Mouse (Mus musculus): Measurements from ENCODE around the gene Arl1.
"Not testable (repeated sequence)": the region's sequence is repeated elsewhere in the genome, so short reads cannot be mapped to it uniquely, and the experiment has no call there.

The Arl1 gene

DNA sequence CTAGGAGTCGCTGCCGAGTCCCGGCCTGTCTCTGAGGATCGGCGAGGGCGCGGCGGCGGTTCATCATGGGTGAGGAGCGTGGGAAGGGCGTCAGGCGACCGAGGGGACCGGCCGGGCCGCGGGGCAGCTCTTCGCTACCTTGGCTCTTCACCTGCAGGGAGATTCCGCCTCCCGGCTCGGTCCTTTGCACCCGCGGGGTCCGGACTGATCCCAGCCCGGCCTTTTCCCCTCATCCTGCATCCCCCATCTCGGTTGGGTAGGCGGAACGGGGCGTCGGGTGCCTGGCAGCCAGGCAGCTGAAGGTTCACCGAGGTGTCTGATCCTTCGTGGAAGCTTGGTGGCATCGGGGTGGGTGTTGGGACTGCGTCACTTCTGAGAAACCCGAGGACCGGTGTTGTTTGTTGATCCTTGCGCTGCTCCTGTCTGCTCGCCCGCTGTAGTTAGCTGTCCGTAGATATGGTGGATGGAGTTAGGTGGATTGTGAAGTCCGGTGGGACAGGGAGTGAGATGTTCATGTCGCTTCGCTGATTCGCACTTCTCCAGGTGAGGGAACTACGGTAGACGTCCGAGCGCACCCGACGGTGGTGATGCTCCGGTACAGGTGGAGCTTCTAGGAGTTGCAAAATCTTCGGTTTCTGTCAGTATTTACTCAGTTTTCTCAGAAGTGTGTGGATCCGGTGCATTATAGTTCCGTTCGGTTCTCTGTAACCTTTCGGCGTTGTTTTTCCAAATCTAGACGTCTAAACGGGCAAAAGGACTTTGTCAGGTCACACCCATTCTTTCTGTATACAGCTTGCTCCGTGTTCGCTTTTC is 1.0 kb downstream of the Arl1 start:
- Histone ChIP-seq H3K27me3 (ENCODE audit: control insufficient read depth, insufficient read depth, low read length, poor library complexity, severe bottlenecking) (no peaks in the 10 kb centered on the region), H3K36me3 (ENCODE audit: control insufficient read depth, insufficient read depth, low read length, poor library complexity, severe bottlenecking) (no peaks in the 10 kb centered on the region; the same call in 1 of the 2 replicates)
- DNase-seq (ENCODE audit: low read depth, low spot score): no peak

DNA sequence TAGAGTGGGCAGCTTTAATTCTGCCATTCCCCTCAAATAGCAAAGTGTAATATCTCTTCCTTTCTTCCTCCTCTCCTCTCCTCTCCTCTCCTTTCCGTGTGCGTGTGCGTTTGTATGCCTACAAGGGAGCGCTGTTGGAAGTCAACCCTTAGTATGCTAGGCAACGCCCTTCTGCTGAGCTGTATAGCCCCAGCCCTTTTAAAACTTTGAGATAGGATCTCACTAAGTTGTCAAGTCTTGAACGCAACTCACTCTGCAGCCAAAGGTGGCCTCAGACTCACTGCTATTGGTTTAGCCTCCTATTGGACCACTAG is 1.6 kb downstream of the Arl1 start:
- DNase-seq (ENCODE audit: low read depth, low spot score): peak; percentile 6
- H3K27me3 ChIP-seq (ENCODE audit: control insufficient read depth, insufficient read depth, low read length, poor library complexity, severe bottlenecking): no peaks in the 10 kb centered on the region
- H3K36me3 ChIP-seq (ENCODE audit: control insufficient read depth, insufficient read depth, low read length, poor library complexity, severe bottlenecking): peaks cover 3% of the 10 kb centered on the region; the same call in 1 of the 2 replicates

DNA sequence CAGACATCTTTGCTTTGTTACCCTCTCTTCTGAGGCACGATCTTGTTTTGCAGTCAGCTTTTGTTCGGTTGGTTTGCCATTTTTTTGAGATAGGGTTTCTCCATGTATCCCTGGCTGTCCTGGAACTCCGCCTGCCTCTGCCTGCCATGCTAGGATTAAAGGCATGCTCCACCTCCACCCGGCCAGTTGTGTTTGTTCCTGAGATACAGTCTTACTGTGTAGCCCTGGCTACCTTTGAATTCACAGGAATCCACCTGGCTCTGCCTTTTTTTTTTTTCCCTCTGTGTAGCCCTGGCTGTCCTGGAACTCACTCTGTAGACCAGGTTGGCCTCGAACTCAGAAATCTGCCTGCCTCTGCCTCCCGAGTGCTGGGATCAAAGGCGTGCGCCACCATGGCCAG is 8.4 kb downstream of the Arl1 start:
- not testable (repeated sequence) for DNase-seq (ENCODE audit: low read depth, low spot score); H3K36me3 ChIP-seq (ENCODE audit: control insufficient read depth, insufficient read depth, low read length, poor library complexity, severe bottlenecking); H3K27me3 ChIP-seq (ENCODE audit: control insufficient read depth, insufficient read depth, low read length, poor library complexity, severe bottlenecking)

DNA sequence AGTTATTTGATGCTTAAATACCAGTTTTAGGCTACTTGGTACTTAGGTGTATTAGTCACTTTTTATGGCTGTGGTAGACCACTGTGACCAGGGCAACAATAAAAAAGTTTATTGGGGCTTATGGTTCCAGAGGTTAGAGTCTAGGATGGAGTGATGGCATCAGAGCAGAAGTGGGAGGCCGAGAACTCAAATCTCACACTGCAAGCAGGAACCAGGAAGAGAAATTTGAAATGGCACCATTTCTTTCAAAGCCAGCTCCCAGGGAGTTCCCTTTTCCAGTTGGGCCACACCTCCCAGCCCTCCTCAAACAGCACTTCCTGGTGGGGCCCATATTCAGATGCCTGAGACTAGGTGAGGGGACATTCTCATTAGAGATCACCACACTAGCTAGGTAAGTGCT is 9.2 kb downstream of the Arl1 start:
- DNase-seq (ENCODE audit: low read depth, low spot score): no peak
- H3K36me3 ChIP-seq (ENCODE audit: control insufficient read depth, insufficient read depth, low read length, poor library complexity, severe bottlenecking): peaks cover 7% of the 10 kb centered on the region
- H3K27me3 ChIP-seq (ENCODE audit: control insufficient read depth, insufficient read depth, low read length, poor library complexity, severe bottlenecking): no peaks in the 10 kb centered on the region

DNA sequence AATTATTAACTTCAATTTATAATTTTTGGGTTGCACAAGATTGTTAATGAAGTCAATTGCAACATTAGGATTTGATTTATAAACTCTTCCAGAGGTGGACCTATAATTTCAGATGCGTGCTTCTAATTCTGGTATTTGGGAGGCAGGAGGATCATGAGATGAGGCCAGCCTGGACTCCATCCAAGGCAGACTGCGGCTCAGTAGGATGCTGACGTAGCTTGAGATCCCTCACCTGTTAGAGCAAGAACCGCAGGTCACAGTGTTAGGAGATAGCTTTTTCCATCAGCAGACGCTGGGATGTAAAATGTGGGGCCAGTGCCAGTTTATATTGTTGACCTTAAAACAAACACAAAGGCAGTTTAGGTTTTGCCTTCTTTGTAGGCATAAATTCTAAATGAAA is 10.1 kb downstream of the Arl1 start:
- Histone ChIP-seq H3K27me3 (ENCODE audit: control insufficient read depth, insufficient read depth, low read length, poor library complexity, severe bottlenecking) (no peaks in the 10 kb centered on the region), H3K36me3 (ENCODE audit: control insufficient read depth, insufficient read depth, low read length, poor library complexity, severe bottlenecking) (peaks cover 7% of the 10 kb centered on the region)
- DNase-seq (ENCODE audit: low read depth, low spot score): no peak

DNA sequence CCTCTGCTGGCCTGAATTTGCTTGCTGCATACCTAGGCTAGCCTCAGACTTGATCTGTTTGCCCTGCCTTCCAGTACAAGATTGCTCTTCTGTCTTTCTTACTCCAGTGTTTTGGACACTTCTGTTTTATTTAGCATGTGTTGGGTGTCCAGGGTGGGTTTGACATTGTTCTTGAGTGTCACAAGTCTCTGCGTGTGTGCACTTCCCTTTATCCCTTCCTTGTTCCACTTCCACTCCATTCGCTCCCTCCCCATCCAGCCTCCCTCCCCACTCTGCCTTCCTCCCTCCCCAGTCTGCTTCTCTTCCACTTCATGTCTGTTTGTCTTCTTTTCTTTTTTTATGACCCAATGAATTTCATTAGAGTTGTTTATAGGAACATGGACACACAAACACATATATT is 10.8 kb downstream of the Arl1 start:
- Histone ChIP-seq H3K27me3 (ENCODE audit: control insufficient read depth, insufficient read depth, low read length, poor library complexity, severe bottlenecking) (no peaks in the 10 kb centered on the region), H3K36me3 (ENCODE audit: control insufficient read depth, insufficient read depth, low read length, poor library complexity, severe bottlenecking) (peaks cover 7% of the 10 kb centered on the region)
- DNase-seq (ENCODE audit: low read depth, low spot score): no peak

DNA sequence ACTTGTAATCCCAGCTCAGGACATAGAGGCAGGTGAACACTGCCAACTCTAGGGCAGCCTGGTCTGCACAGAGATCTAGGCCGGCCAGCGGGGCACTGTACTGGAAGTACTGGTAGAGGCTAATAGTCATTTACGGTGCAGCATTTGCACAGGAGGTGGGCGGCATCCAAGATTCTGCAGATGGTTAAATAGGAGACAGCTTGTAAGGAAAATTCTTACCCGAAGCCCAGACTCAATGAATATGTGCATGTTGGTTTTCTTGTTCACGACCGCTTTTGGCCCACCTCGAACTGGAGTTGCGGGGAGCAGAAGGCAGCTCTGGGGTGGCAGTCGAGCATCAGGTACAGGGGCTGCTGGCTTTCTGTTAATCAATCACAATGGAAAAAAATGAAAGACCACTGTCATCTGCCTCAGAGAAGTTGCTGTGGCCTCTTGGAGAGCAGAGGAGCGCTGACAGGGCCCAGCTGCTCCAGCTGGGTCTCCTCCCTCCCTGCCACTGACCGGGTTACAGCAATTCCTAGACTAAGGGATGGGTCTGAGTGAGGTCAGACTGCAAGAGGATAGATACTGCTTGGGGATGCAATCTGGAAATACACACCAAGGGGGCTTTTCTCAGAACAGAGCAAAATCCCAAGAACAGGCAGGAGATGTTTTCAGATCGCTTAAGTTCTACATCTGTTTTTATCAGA is 31.0 kb downstream of the Arl1 start:
- Histone ChIP-seq H3K27me3 (ENCODE audit: control insufficient read depth, insufficient read depth, low read length, poor library complexity, severe bottlenecking) (no peaks in the 10 kb centered on the region), H3K36me3 (ENCODE audit: control insufficient read depth, insufficient read depth, low read length, poor library complexity, severe bottlenecking) (peaks cover 12% of the 10 kb centered on the region)
- no peak for DNase-seq (ENCODE audit: low read depth, low spot score)

DNA sequence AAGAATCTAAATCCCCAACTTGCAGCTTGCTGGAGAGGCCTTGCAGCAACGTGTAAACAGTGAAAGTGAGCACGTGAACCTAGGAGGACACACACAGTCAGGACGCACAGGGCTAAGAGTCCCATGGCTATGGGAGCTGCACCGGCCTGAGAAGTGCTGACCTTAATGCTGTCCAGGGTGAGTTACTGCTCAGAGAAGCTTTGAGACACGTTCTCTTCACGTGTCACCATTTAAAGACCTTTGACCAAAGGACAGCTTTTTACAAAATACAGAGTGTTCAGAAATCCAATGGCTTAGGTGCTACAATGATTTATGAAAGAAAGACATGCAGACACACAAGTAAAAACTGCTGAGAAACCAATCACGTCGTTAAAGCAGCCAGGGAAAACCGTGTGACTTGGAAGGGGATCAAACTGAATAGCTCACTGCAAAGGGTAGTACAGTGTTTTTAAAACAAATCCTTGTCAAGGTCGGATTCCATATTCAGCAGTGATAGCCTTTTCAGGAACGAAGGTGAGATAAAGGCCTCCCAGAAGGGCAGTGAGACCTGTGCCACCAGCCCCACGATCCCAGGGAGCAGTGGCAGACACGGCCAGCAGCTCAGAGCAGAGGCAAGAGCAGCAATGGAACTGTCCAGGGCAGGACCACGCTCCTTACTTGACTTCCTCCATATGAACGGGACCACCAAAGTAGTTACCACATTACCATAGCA is 34.9 kb downstream of the Arl1 start:
- DNase-seq (ENCODE audit: low read depth, low spot score): no peak
- peaks cover 10% of the 10 kb centered on the region for H3K36me3 ChIP-seq (ENCODE audit: control insufficient read depth, insufficient read depth, low read length, poor library complexity, severe bottlenecking)

DNA sequence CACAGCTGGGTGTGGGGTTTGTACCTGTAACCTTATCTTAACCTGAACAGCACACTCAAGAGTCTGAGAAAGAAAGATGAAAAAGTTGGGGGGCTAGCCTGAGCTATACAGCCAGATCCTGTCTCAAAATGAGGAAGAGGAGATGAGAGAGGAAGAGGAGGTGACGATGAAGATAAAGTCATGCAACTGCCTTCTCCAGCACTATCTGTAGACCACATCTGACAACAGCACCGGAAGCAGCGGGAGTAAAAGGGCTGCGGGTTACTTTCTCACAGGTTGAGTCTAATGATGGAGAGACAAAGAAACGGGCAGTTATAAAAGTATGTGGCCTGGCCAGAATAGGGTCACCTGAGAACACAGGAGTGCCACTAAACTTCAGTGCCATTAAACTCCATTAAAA is 38.3 kb downstream of the Arl1 start:
- no peak for DNase-seq (ENCODE audit: low read depth, low spot score)

More for the DNA sequence above, 34.9 kb downstream of the Arl1 start:
- H3K27me3 ChIP-seq (ENCODE audit: control insufficient read depth, insufficient read depth, low read length, poor library complexity, severe bottlenecking): no peaks in the 10 kb centered on the region

DNA sequence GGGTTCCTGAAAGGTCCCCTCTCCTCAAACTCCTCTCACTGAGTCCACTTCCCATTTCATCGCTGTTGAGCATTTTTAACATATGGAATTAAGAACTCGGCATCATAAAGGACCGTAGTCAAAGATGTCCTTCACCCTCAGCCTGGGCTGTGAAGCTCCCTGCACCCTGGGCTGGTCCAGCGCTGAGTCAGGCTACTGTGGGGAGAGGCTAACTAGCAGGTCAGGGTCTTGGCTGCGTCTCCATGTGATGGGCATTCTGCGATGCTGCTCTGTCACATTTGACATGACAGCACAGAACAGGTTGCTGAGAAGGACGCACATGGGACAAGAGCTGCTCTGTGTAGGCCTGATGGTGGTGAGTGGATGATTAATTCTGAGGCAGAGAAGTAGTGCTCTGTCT is 39.0 kb downstream of the Arl1 start:
- no peak for DNase-seq (ENCODE audit: low read depth, low spot score)
- Histone ChIP-seq H3K36me3 (ENCODE audit: control insufficient read depth, insufficient read depth, low read length, poor library complexity, severe bottlenecking) (peaks cover 13% of the 10 kb centered on the region), H3K27me3 (ENCODE audit: control insufficient read depth, insufficient read depth, low read length, poor library complexity, severe bottlenecking) (no peaks in the 10 kb centered on the region)

More for the DNA sequence above, 38.3 kb downstream of the Arl1 start:
- Histone ChIP-seq H3K27me3 (ENCODE audit: control insufficient read depth, insufficient read depth, low read length, poor library complexity, severe bottlenecking) (no peaks in the 10 kb centered on the region), H3K36me3 (ENCODE audit: control insufficient read depth, insufficient read depth, low read length, poor library complexity, severe bottlenecking) (peaks cover 13% of the 10 kb centered on the region)

DNA sequence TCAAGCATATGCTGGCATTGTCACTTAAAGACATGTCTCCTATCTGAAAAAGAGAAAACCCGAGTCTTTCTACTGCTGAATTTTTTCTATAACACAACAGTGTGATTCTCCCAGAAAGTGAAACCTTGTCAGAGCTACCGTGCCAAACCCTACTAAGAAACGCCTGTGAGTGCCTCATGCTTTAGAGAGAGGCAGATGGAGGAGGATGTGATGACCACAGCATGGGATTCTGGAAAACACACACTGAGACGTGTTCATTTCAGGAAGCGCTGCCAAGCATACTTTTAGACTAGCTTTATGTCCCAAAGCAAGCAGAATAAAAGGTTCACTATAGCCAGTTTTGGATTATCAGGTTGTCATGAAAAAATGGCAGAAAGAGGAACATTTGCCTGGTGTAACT is 42.3 kb downstream of the Arl1 start:
- DNase-seq (ENCODE audit: low read depth, low spot score); H3K27me3 ChIP-seq (ENCODE audit: control insufficient read depth, insufficient read depth, low read length, poor library complexity, severe bottlenecking): not testable (repeated sequence)
- H3K36me3 ChIP-seq (ENCODE audit: control insufficient read depth, insufficient read depth, low read length, poor library complexity, severe bottlenecking): peaks cover 16% of the 10 kb centered on the region

DNA sequence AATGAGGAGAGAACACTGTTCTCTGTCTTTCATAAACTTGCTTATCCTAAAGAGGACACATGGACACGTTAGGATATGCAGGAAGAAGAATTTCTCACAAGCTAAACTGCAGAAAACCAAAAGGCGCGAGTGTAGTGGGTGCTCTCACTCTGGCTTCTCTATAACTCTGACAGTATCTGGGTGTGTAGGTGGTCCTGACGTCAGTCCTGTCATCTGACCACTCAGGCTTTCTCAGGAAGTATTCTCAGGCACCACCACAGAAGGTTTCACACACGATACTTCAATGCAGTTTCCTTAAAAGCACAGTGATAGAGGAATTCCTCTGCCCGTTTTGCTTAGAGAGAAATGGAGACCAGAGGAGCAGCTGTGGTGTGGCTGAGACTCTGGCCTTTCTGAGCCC is 45.5 kb downstream of the Arl1 start:
- no peaks in the 10 kb centered on the region for H3K27me3 ChIP-seq (ENCODE audit: control insufficient read depth, insufficient read depth, low read length, poor library complexity, severe bottlenecking)
- H3K36me3 ChIP-seq (ENCODE audit: control insufficient read depth, insufficient read depth, low read length, poor library complexity, severe bottlenecking): peaks cover 14% of the 10 kb centered on the region
- DNase-seq (ENCODE audit: low read depth, low spot score): no peak

DNA sequence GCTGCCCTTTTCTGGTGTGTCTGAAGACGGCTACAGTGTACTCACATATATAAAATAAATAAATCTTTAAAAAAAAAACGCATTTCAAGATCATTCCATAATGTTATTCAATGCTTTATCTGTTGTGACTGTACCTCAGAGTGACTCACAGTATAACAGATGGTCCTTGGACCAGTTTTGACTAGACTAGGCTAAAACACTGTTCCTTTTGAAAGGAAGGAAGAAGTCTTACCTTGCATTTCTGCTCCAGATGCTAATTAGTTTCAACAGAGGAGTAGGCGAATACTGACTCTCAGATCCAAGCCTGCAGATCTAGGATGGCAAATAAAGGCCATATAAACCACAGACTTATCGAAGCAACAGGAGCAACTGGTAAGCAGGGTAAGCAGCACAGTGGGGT is 50.1 kb downstream of the Arl1 start:
- no peak for DNase-seq (ENCODE audit: low read depth, low spot score)
- no peaks in the 10 kb centered on the region for H3K27me3 ChIP-seq (ENCODE audit: control insufficient read depth, insufficient read depth, low read length, poor library complexity, severe bottlenecking)

DNA sequence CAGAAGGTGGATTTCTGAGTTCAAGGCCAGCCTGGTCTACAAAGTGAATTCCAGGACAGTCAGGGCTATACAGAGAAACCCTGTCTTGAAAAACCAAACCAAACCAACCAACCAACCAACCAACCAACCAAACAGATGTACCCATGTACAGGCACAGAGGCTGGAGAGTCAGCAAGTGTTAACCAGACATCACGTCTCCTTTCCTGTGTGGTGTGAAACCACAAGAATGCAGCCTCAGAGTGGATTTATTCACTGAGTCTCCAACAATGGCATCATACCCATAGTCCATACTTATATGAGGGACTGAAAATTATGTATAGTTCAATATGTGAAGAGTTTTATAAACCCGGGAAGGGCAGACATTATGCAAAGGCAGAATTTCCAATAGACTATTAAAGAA is 52.5 kb downstream of the Arl1 start:
- not testable (repeated sequence) for DNase-seq (ENCODE audit: low read depth, low spot score); H3K27me3 ChIP-seq (ENCODE audit: control insufficient read depth, insufficient read depth, low read length, poor library complexity, severe bottlenecking)
- peaks cover 13% of the 10 kb centered on the region; the same call in 1 of the 2 replicates for H3K36me3 ChIP-seq (ENCODE audit: control insufficient read depth, insufficient read depth, low read length, poor library complexity, severe bottlenecking)

More for the DNA sequence above, 50.1 kb downstream of the Arl1 start:
- H3K36me3 ChIP-seq (ENCODE audit: control insufficient read depth, insufficient read depth, low read length, poor library complexity, severe bottlenecking): peaks cover 18% of the 10 kb centered on the region; the same call in 1 of the 2 replicates

DNA sequence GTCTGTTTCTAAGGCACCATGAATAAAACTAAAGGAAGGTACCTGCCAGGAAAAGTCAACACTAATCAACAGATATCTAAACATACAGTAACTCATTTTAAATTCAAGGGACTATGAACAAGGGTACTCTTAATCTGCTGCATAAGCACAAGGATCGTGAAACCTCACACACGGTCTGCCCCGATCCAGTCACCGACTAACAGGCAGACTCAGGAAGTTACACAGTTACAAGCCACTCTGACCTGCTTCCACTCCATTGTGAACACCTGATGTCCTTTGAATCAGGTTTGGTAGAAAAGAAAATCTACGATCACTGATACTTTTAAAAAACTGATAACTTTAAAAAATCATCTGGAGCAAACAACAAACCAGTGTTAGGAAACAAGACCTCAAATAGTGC is 53.3 kb downstream of the Arl1 start:
- Histone ChIP-seq H3K36me3 (ENCODE audit: control insufficient read depth, insufficient read depth, low read length, poor library complexity, severe bottlenecking) (peaks cover 13% of the 10 kb centered on the region; the same call in 1 of the 2 replicates), H3K27me3 (ENCODE audit: control insufficient read depth, insufficient read depth, low read length, poor library complexity, severe bottlenecking) (no peaks in the 10 kb centered on the region)
- DNase-seq (ENCODE audit: low read depth, low spot score): no peak
